Mouse (Mus musculus) ES-E14 (cell line): Measurements from ENCODE around the gene Gm6040.

ENCODE experiments used
- CHD2 ChIP-seq: IDR thresholded peaks from 2 replicates; pipeline ENCODE4 v1.6.1; 2014; ENCODE audit warnings: mild to moderate bottlenecking, low read depth, low read length, inconsistent platforms
- HCFC1 ChIP-seq: IDR thresholded peaks from 2 replicates; pipeline ENCODE4 v1.6.1; 2012; ENCODE audit warnings: low read length, inconsistent platforms, borderline replicate concordance; ENCODE audit not compliant: insufficient read depth
- ZNF384 ChIP-seq: IDR thresholded peaks from 2 replicates; pipeline ENCODE4 v1.6.1; 2012; ENCODE audit warnings: low read depth, low read length, inconsistent platforms

DNA sequence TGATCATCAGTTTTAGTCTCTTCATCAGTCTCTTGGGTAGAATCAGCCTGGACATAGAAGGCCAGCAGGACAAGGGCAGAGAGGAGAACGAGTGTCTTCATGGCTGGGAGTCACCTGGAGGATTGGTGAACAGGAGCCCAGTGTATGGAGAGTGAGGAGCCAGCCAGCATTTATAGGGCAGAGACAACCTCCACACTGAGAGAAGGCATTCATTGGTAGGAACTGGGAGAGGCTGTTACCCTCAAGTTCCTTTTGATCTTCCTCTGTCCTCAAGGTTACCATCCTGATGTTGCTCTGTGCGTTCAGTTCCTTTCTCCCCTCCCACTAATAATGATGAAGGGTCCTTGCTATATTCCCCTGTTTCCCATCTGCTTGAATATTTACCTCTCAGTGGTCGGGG lies 22.7 kb upstream of the Gm6040 start, which contains the start of gene AY761185:
- TF ChIP-seq HCFC1: no peak
- no peak for TF ChIP-seq ZNF384
- no peak for TF ChIP-seq CHD2
